Mouse (Mus musculus): ENCODE results near the gene Atic.

Atic gene

GRCm38 (mm10) chr1:71556688-71557612 is at the start of gene Atic:
Atic (plus strand) TSS chr1:71557150.
- peak; percentile 76 for DNase-seq (ENCODE audit: low read depth, low spot score)

DNA sequence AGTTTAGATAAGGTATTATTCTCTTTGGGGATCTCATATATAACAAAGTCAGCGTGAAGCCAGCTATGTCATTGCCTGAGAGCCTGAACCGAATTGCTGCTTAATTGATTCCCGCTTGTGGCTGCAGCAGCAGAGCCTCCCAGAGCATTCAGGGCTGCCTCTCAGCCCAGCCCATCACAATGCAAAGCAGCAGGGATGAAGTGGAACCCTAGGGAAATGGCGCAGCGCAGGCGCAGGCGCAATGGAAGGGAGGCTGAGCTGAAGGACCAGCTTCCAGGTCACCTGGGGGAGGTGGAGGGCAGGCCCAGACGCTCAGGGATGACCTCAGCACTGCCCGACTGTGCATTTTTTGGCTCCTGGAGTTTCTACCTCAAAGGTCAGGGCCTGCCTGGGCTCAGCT is 49.7 kb upstream of the Atic start:
- DNase-seq (ENCODE audit: low read depth, low spot score) = no peak

GRCm38 (mm10) chr1:71515041-71515440 is 41.9 kb upstream of the Atic start:
- no peak for DNase-seq (ENCODE audit: low read depth, low spot score)

DNA sequence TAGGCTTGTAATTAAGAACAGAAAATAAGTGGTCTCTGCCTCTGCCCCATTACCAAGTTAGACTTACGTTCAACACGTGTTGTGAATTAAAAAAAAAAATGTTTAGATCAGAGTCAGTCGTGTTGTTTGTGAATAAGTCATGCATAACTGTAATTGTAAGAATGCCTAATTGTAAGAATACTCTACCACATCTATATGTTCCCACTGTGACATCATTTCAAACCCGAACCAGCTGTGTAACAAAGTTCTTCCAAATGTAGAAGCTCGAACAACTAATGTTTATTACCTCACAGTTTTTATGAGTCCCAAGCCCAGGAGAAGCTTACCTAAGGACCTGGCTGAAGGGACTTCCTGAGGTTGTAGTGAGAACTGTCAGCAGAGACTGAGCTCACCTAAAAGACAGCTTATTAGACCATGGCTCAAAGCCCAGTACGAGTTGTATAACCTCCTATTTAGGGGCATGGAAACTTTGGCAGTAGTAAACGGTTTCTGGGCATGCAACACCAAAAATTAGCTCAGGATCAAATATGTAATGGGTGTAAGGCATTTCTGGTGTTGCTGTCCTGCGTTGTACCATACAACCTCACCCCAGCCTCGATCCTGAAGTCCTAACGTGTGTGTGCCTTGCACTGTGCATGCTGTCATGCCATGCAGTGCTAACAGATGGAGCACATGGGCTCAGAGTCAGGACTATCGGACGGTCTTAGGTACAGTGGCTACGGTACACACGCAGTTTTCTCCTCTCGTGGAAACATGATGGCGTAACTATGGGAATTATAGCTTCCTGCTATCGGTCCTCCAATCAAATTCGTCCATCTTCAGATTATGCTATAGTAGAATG is 27.9 kb upstream of the Atic start:
- no peak for DNase-seq (ENCODE audit: low read depth, low spot score)

- DNase-seq (ENCODE audit: low read depth, low spot score) = peak; percentile 4
Measured at GRCm38 (mm10) chr1:71530779-71531178, 26.2 kb upstream of the Atic start.

GRCm38 (mm10) chr1:71531653-71532052 is 25.3 kb upstream of the Atic start:
- no peak for DNase-seq (ENCODE audit: low read depth, low spot score)

GRCm38 (mm10) chr1:71539641-71540040 is 17.3 kb upstream of the Atic start:
- DNase-seq (ENCODE audit: low read depth, low spot score) = no peak

DNA sequence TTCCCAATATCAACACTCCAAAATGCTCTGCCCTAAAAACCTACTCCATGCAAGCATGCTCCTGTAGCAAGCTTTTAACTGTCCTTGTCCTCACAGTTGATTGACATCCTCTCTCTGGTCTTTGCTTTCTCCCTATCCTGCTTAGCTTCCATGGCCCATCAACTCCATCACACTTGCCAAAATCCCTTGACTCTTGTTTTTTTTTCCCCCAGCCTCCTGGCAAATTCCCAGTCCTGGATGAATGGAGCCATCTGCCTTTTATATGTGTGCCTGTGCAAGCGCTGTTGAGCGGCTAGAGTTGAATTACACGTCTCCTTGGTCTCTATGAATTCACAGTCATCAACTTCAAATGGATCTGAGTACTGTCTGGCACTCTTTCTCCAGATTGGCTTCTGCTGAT is 16.5 kb upstream of the Atic start:
- no peak for DNase-seq (ENCODE audit: low read depth, low spot score)

DNA sequence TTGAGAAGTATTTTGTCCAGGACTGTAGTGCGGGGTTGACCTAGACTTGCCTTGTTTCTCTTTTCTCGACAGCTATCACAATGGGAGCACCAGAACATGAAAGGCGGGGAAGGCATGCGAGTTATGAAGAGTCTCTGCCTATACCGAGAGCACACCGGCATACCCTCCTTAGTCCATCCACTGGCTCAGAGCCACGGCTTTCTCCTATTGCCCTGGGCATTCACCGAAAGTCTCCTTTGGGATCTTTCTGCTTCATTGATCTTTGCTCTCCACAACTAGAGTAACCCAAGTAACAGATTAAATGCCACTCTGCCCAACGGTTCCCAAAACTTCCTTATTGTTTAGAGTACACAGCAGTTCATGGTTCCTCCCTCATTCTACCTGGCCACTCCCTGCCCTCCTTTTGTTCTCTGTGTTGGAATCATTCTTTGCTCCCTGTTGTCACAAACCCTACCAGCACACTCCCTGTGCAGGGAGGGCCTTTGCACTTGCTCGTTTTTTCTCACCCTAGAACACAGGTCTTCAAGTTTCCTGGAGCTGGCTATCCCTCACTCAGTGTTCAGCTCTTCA is 6.2 kb upstream of the Atic start:
- no peak for DNase-seq (ENCODE audit: low read depth, low spot score)

DNA sequence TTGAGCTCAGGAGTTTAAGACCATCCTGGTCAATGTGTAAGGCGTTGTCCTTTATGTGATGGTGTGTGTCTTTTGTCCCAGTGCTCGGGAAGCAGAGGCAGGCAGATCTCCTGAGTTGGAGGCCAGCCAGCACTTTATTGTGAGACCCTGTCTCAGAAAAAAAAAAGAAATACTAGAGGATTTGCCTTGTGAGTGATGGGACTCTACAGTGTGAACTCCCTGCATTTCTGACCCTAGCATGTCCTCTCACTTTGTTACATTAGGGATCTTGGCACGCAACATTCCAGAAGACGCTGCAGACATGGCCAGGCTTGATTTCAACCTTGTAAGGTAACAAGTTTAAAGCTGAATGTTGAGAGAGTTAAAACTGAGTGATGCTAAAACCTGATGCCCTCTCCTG is 3.7 kb downstream of the Atic start:
- no peak for DNase-seq (ENCODE audit: low read depth, low spot score)

- DNase-seq (ENCODE audit: low read depth, low spot score) = no peak
Measured at GRCm38 (mm10) chr1:71564291-71564690, 7.3 kb downstream of the Atic start.

DNA sequence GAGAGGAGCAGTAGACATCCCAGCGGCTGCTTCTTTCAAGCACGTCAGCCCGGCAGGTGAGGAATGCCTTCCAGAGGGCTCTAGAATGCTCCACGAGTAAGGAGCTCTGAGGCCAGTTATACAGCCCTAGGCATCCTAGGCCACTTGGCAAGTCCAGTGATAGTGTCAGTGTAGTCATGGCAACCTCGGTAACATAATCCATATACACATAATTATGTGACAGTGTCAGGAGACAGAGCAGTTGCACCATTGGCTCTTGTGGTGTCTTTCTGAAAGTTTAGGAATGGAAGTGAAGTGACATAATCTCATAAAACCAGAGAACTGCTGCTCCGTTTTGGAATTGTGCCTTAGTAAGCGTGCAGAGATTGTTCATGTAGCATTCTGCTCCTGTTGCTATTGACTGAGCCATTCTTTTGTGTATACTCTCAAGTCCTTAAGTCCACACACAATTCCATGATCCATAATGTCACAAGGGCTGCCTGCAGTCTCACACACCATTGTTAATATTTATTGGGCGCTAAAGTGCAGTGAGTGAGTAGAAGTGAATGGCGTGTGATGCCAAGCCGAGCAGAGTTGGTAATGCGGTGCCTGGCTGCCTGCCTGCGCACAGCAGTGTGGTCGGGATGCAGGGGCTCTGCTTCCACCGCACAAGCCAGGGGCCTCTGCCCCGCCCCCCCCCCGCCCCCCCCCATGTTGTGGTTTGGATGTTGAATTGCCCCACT is 11.1 kb downstream of the Atic start:
- no peak for DNase-seq (ENCODE audit: low read depth, low spot score)

- no peak for DNase-seq (ENCODE audit: low read depth, low spot score)
Measured at GRCm38 (mm10) chr1:71570116-71570515, 13.2 kb downstream of the Atic start.

- DNase-seq (ENCODE audit: low read depth, low spot score) = no peak
Measured at GRCm38 (mm10) chr1:71575987-71576386, 19.0 kb downstream of the Atic start.

DNA sequence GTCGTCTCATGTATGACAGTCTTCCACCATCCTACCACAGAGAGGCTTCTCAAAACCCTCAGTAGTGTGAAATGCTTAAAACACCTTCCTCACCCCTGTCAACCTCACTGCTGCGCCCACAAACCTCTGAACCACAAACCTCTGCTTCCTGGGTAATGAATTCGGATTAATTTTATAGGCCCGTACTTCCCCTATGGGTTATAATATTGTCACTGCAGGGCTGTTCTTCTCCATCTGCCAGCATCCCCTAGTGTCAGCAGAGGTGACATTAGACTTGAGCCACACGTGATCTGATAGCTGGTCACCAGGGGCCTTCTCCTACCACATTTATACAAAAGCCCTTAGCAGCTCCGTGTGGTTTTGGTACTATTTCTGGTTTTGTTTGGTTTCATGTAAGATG is 19.9 kb downstream of the Atic start:
- DNase-seq (ENCODE audit: low read depth, low spot score) = no peak

DNA sequence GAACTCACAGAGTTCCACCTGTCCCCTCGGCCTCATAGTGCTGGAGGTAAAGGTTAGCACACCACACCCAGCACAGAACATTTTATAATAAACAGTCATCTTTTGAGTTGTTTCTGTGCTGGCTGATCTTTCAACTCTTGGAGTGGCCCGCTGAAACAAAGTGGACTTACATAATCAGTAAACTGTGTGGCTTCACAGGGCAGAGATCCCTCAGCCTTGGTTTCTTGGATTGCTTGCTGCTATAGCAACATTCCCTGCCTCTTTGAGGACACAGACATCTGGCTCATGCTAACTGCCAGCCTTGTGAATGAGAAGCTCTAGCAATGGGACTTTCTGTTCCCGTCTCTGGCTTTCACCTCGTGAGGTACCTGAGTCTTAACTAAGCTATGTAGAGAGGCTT is 22.6 kb downstream of the Atic start:
- no peak for DNase-seq (ENCODE audit: low read depth, low spot score)

GRCm38 (mm10) chr1:71580408-71580807 is 23.5 kb downstream of the Atic start:
- DNase-seq (ENCODE audit: low read depth, low spot score) = no peak

GRCm38 (mm10) chr1:71583302-71583701 is 26.4 kb downstream of the Atic start:
- DNase-seq (ENCODE audit: low read depth, low spot score) = no peak

DNA sequence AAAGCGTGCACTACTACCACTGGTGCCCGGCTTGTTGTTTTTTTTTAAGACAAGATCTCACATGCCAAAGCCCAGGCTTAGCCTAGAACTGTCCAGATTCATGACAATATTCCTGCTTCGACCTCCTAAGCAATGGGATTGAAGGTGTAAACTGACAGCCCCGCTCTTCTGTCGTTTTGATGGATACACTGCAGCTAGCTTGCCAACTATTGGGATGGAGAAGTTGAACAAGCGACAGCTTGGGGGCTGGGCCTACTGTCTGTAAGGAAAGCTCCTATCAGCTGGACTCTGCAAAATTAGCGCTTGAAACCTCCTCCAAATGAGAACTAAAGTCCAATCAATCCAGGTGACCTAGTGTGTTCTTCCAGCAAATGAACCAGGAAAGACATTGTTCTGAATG is 26.9 kb downstream of the Atic start:
- no peak for DNase-seq (ENCODE audit: low read depth, low spot score)

DNA sequence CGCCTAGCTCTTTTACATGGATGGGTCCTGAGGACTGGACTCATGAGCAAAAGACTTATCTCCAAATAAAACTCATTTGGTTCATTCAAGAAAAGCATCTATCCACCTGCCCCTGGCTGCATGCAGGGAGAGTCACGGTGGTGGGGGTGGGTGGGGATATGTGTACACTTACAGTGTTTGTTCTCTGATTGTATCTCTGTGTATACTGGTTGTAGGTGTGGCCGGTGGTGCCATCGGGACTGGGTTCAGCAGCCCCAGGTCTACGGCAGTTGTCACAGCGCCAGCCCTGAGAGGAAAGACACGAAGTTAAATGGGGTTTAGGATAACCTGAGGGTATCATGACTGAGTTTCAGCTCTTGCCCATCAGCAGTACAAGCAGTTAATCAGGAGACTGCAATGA is 29.7 kb downstream of the Atic start:
- no peak for DNase-seq (ENCODE audit: low read depth, low spot score)

DNA sequence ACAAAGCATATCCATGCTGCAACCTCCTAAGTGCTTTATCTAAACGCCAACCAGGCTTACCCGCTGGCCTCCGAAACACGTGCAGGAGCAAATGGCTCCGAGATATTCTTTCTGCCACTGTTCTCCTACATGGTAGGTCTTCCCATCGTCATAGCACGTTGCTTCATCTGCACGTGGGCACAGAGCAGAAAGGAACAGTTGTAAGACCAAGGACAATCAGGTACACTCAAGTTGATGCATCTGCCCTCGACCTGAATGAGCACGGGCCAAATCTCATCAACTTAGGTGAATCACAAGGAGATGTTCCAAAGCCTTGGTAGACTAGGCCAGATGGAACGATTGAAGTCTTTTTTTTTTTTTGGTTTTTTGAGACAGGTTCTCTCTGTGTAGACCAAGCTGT is 33.1 kb downstream of the Atic start:
- DNase-seq (ENCODE audit: low read depth, low spot score) = no peak

DNA sequence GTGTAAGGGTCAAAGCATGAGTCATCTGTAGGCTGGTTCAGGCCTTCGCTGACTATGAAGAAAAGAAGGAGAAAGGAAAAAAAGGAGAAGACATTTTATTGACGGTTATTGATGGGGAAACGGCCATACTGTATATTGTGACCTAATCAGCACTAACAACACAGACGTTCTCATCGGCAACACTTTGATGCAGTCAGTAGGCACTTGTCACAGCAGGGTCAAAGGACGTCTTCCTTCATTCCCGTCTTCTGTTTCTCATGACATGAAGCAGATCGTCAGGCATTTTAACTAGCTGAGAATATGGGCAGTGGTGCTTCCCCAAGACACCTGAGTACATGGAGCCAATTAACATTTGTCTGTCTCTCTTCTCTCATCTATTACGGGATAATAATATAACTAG is 36.2 kb downstream of the Atic start:
- DNase-seq (ENCODE audit: low read depth, low spot score) = no peak

Data from c-Kit-negative CD71-positive TER-119-positive erythroid progenitor cells, embryonic 14.5 days (primary cell).